Mouse (Mus musculus): ENCODE data around the gene Dcun1d4. TPM values are rescaled to one million over a fixed set of nuclear protein-coding genes. Genes with fewer than 3 reads are reported as not detected.

Dcun1d4 gene
- total and polyA plus RNA-seq, 3 experiments = 3.5 to 49.4 (median 39.8) TPM

DNA sequence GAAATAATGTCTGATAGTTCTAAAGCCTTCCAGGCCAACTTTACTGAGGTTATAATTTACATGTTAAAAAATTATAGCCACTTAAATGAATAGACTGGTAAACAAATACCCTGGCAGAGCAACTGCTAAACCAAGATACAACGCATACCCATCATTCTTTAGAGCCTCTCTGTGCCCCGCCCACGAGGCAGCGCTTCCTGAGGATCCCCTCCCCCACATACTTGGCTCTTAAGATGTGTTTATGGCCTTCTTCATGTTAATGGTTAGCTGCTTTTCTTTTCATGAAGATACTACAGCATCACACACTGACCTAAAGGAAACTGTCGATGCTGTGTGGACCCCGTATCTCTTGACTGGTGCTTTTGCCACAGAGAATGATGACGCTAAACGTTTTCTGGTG is 17.8 kb downstream of the Dcun1d4 start:
- DNase-seq = no peak

DNA sequence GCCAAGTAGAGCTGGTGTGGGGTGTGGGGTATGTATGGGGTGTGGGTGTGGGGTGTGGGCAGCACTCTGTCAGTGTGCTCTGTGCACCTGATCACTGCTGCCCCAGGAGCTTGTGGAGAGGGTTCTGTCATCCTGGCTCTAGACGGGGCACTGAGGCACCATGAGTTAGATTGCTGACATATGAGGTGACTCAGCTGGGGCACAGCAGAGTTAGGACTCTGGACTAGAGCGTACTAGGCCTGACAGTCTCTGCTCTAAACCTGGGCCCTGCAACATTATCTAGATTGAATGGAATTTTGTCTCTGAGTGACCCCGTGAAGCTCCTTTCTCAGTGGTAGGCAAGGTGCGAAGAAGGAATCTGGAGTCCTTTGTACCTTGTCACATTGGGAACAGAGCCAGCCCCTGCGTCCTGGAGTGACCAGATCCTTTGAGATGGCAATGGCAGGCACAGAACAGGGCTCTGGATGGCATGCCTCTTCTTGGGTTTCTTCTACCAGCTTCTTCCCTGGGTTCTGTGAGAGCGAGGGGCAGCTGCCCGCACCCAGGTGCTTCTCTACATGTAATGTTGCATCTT is 20.2 kb downstream of the Dcun1d4 start:
- DNase-seq = no peak

DNA sequence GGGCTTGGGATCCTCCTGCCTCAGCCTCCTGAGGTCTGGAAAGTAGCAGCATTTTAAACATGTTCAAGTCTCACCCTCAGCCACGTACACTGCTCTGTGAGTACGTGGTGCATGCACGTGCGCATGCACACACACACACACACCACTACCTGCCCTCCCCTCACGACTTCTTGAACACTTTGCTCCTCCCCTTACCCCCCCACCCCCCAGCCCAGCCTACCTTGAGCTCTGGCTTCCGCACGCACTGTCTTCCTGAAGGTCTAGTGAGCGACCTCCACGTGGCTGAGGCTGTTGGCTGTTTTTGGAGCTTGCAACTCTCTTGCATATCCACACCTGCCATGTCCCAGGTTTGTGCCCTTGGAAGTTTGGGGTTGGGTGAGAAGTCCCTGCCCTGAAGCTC is 21.6 kb downstream of the Dcun1d4 start:
- DNase-seq = no peak

DNA sequence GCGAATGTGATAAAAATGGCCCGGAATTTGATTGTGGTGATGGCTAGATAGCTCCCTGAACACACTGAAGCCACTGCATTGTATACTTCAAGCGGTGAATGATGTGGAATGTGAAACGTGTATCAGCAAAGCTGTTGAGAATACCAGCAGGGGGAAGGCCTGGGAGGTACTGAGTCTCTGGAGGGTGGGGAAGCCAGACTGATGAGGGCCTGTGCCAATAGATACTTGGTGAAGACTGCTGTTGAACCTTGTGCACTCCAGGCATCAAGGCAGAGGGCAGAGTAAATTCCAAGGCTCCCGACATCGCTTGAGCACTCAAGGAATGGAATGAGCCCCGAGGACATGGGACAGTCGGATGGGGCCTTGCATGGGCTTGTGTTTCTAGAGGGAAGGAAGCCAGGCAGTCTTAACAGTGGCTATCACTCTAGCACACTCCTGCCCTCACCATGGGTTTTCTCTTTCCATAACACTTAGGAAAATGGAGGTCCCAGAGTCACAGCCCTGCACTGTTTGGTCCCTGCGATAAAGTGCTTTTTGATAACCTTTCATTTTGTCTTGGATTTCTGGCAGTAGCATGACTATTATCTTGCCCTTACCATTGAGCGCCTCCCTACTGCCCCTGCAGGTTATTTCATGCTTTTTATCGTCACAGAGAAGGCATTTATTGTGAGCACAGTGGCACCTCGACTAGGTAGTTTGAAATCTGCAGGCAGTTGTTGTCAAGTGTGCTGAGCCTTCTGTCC is 22.4 kb downstream of the Dcun1d4 start:
- no peak for DNase-seq

DNA sequence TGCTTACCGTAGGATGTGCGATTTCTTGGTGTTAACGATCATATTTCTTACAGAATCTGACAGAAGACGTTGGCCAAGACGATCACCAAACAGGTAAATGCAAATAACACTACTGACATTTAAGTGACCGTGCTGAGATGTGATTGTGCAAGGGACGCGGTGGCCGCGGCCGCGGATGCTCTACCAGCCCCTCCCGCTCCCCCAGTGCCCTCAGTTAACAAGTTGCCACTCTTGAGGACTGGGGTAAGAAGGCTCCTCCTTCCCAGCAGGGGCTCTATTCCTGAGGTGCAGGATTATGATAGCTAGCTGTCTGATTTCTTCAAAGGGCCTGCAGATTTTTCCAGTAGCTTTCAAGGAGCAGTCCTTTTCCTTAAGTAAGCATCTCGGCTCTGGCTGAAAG is 30.3 kb downstream of the Dcun1d4 start:
- no peak for DNase-seq

DNA sequence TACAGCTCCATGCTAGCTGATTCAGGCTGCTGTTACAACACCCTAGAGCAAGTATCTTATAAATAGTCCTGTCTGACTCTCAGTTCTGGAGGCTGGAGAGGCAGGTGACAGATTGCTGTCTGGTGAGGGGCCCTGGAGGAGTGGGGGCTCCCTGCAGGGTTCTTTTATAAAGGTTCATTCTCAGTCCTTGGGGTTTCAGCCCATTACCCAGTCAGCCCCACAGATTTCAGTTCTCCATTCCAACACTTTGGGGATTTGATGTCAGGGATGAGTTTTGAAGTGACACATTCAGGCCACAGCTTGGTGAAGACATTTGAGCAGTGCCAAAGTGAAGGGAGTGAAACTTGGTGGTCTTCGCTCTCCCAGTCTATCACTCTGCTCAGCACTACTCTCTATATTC is 31.4 kb downstream of the Dcun1d4 start:
- DNase-seq = no peak

DNA sequence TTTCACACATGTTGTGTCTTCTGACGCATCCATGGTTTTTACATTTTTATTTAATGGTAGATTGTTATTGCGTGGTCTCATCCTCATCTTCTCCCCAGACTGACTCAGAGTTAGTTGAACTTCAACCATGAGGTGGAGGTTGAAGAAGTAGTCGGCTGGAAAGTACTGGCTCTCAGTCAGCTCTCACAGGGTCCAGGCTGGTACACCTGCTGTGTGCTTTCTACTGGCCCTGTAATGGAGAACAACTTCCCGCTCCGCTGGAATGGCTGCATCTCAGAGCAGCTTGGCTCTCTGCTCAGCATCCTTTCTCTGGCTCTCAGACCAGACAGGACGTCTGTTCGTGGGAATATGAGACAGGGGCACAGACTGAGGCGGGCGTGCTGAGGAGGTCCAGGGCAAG is 31.9 kb downstream of the Dcun1d4 start:
- DNase-seq = no peak

DNA sequence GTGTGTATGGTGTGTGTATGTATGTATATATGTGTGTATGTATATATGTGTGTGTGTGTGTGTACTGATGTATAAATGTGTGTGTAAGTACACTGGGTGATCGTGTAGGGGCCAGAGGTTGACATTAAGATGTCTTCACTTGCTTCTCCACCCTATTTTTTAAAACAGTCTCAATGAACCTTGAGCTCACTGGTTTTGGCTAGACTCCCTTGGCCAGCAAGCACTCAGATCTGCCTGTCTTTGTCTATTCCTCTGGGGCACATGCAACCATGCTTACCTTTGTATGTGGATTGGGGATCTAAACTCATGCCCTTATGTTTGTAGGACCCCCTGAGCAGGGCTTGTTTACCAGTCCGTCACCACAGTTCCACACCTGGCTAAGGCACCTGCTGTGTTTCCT is 33.4 kb downstream of the Dcun1d4 start:
- DNase-seq = no peak

DNA sequence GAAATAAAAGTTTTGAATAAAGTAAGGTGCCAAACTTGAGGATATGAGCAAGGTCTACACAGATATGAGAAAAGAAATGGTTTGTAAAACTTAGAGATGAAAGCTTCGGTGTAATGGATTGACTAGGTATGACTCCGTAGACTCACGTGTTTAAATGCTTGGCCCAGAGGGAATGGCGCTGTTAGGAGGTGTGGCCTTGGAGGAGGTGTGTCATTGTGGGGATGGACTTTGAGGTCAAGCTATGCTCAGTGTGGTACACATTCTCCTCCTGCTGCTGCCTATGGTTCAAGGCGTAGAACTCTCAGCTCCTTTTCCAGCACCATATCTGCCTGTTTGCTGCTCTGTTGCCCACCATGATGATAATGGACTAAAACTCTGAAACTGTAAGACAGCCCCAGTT is 36.5 kb downstream of the Dcun1d4 start:
- no peak for DNase-seq

DNA sequence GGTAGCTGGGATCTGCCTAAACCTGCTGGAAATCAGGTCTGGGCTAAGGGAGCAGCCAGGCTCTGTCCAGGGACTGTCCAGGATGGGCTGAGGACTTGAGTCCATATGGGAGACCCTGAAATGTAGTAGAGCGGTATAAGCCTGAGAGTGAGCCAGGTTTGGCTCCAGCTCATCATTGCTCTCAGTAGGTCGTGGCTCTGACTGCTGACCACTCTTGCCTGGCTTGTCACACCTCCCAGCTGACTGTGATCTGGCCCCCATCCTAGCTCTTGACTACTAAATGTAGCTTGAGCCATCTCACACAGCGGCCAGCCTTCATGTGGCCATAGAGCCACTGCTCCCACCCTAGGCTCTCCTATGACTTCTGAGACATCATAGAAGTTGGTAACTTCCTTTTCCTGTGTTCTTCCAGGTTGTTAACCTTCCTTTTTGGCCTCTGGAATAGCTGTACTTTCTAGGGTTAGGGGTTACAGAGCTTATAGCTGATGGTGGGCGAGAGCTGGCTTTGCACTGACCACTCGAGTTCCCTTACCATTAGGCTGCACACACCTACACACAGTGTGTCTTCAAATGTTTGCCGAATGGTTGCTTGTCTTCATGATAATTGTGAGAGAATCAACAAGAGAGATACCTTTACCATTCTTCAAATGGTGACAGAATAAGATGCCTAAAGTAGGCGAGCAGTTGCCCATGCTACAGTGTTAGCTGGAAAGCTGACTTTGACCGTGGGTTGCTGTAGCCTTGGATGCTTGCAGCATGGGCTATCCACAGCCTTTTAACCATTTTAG is 37.8 kb downstream of the Dcun1d4 start:
- no peak for DNase-seq

DNA sequence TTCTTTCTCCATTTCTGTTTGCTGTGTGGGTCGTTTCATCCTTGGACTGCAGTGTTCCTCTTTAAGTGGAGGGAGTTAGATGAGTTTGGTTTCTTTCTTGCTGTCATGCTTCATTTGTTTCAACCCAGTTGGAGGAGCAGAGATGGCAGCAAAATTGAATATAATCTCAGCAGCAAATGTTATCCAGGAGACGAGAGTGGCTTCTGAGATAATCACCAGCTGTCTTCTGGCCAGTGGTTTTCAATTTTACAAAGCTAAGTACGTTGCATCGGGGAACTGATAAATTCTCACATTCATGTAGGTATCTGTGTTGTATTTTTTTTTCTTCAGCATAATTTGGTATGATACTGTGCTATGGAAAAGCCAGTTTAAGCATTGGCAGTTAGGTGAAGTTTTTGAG is 40.0 kb downstream of the Dcun1d4 start:
- no peak for DNase-seq

DNA sequence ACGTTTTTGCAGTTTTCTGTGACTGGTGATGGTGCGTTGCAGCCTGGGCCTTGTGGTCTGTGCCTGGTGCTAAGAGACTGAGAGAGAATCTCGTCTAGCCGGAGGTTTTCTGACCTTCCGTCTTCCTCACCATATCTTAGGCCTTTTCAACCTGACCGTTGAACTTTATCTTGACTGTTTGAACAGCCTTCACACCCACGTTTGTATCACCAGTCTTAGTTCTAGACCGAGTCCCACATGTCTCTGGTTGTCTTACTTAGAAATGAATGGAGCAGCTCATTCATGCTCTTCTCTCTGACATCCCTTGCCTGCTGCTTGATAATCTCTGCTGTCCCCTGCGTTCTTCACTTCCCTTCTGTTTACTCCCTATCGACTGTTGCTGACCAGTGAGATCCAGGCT is 42.4 kb downstream of the Dcun1d4 start:
- DNase-seq = no peak

DNA sequence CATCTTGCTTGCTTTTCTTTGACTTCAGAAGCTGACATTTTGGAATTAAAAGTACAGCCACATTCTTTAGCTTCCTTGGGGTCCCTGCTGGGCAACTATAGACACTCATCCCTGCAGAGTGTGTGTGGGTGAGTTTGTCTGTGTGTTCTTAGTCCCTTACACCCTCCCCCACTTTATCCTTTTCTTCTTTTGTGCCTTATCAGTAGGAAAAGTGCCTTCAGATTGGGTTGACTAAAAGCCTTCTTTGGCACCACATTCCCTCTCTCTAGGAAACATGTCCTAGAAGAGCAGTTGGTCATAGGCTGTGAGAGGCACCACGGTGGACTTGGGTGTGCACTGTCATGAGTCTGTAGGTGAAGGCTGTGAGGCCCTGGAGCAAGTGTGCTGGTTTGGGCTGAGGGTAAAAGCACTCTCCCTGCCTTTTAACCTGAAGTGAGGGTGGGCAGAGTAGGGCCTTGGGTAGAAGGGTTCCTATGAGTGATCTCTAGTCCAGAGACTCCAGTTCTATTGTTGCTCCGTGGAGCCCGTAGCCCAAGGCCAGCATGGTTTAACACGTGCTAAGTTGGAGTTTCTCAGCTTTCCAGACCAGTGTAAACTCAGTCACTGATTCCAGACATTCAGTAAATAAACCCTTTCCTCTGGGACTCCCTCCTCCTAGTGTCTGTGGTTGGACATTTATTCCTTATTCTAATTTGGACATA is 43.6 kb downstream of the Dcun1d4 start:
- DNase-seq = no peak

DNA sequence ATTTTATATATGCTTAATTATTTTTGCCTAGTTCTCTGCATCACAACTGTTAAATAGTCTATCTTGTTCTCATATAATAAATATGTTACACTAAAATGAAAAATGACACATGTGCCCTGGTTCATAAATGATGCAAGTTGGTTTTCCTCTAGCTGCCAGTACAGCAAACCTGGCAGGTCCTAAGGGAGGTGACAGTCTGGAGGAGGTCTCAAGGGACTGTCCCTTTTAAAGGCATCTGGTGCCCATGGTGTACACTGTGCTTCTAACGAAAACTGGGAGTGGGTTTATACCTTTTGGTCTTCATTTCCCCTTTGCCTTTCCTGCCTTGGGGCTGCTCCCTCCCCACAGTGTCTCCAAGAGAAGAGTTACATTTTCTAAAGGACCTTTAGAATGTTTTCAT is 51.4 kb downstream of the Dcun1d4 start:
- DNase-seq = no peak

DNA sequence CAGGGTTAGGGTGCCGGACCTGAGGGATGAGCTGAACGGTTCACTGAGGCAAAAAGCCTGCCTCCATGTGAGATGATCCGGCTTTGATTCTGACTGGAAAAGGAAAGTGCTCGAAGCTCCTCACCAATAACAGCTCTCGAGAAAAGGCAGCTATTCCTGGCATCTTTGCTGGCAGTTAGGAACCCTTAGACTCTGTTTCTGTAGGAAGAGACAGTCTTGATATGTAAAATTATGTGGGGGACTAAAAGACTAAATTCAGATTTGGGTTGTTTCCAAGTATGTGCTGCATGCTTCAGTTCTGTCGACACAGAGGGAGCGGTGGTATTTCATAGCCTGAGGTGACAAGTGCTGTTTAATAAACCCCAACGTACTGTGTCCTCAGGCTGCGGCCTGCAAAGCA is 52.1 kb downstream of the Dcun1d4 start:
- DNase-seq = no peak

DNA sequence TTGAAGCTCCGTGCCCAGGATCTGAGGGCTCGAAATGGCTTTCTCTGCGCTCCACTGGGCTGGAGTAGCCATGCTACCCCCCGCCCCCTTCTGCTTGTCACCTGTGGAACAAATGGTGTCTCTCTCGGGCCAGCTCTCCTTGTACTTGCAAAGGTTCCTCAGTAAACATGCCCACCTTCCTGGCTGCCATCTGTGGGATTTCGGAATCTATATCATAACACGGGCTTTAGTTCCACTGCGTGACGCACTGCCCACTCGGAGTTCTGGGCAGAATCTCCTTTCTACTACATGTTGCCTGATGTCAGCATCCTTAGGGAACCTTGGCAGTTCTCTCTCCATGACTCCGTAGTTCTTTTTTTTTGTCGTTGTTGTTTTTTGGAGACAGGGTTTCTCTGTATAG is 56.9 kb downstream of the Dcun1d4 start:
- DNase-seq = no peak

DNA sequence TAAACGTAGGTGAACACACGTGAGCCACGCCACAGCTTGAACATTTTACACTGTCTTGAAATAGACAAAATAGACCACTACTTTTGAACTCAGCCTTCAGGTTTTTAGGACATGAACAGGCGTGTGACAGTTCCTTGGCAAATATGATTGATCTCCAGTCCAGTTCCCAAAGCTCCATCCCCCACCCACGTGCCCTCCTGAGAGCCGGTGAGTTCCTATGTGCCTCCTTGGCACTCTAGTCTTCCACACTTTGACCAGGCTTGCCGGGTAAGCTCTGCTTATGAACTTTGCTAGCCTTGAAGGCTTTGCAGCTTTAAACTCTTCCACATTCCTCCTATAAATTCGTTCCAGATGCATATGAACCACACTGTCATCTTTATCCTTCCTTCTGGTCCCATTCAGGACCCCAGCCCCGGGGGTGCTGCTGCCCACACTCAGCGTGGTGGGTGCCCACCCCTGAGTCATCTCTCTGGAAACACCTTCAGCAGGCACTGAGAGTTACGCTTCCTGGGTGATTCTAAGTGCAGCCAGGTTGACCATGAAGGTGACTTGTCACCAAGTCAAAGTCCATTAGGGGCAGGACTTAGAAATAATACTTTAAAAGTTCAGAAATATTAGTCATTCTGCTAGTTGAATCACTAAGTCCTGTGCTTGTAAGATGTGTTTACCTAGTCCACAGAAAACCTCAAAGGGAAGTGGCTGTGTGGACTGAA is 57.9 kb downstream of the Dcun1d4 start:
- DNase-seq = no peak

DNA sequence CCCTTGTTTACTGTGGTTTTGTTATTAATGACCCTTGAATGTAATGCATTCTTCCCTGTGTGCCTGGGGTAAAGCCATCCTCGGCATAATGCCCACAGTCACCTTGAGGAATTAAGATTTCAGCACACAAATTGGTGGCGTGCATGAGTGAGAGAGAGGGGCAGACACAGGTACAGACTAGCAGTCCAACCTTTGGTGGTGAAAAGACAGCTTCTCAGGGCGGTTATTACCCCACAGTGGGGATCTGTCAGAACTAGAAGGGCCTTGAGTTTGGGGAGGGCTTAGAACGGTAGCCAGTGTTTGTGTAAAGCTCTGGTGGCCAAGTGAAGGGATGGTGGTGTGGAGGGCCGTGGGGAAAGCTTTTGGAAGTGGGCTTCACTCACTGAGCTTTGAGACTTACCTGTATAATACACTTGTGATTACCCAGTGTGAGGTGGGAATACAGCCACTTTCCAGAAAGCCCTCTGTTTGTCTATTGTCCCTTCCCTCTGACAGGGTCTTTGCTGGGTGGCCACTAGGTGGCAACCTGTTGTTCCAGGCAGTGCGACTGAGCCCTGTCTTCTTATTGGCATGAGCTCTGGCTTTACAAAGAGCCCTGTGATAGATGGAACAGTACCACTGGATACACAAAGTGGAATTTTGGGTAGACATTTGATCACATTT is 59.2 kb downstream of the Dcun1d4 start:
- peak; percentile 74 for DNase-seq

DNA sequence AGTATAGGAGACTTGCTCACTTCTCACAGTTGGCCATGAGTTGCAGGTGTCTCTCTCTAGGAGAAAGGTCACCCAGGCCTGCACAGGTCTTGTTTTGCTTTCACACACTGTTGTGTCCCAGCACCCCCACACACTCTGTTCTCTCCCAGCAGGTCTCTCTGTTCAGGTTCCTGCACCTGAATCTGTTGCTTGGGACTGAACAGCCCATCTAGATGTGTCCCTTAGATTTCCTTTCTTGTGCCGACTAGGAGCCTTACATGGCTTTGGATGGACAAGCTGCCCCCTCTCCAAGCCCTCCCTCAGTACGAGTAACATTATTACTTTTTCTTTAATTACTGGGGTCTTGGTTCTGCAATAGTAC is 59.7 kb downstream of the Dcun1d4 start:
- no peak for DNase-seq

DNA sequence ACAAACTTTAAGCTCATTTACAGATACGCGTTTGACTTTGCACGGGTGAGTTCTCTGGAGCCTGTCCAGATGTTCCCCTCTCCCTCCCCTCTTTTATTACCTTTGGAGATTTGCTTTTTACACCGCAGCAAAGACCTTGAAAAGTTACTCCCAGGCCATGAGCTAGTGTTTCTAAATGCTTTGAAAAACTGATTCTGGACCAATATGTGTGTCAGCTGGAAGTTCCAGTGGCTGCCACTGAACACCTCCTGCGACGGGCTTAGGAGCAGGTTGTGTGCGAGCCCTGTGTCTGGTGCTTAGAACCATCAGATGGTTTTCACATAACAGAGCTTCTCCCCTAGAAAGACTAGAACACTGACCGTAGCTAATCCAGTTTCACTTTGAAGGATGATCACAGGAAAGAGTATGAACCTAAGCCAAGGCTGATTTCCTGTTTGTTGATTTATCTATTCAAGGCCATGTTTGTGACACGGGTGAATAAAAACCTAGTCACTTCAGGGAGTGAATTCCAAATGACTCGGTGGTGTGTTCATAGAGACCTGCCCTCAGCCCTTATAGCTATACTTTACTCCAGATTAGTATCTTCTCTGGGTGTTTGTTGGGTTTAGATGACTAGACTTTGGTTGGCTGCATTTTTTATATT is 63.4 kb downstream of the Dcun1d4 start:
- DNase-seq = peak; percentile 52

DNA sequence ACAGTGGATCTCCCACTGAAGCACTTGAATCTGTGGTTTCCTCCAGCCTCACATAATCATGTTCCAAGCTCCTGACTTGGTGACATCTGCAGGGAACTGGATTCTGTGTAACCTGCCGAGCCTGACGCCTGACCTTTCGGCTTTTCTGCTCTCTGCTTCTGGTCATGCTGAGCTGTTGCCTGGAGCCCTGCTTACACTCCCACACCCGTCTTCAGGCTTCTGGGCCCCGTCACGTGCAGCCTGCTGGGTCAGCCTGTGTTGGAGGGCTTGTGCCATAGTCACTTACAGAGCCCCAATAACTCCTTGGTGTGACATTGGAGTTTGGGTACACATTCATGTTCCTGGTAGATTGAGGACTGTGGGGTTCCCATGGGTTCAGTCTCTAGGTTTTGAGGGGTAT is 64.8 kb downstream of the Dcun1d4 start:
- no peak for DNase-seq
